Mouse (Mus musculus): ENCODE measurements at regions not wholly inside any gene's neighbourhood (a gene's known extent, or its start where the extent isn't known, plus 50 kb on each side); places are given as distances from the start of the nearest gene placed in this dataset.

- no peaks in the 10 kb centered on the region for H3K27me3 ChIP-seq (replicated peaks)
- no peak overlapping the region for H3K9ac ChIP-seq
- no peaks in the 10 kb centered on the region for H3K36me3 ChIP-seq (replicated peaks)
- ATAC-seq (replicated peaks), result no peak
- no peak overlapping the region for H3K4me2 ChIP-seq
- no peak overlapping the region for H3K4me3 ChIP-seq
- H3K27ac ChIP-seq, result no peak overlapping the region
- 83% methylated on average over 6 of the region's 6 CpGs for WGBS
- H3K4me1 ChIP-seq, result no peaks in the 10 kb centered on the region
- no peaks in the 10 kb centered on the region for H3K9me3 ChIP-seq
Observed at GRCm38 (mm10) chr8:10831277-10831676, 177.0 kb downstream of the Irs2 start.

DNA sequence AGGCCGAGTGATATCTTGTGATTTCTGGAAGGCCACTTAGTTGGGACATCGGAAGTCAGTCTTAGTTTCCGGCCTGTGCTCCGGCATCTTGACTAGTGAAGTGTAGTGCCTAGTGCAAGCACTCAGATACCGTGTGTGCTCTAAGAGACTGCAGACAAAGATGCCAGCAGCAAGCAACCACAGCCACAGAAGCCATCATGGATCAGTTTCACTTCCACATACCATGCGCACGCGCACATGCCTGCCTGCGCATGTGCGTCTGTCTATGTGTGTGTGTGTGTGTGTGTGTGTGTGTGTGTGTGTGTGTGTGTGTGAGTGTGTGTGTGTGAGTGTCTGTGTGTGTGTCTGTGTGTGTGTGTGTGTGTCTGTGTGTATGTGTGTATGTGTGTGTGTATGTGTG is 177.4 kb downstream of the Irs2 start:
- H3K9me3 ChIP-seq, result no peaks in the 10 kb centered on the region
- H3K4me3 ChIP-seq, result no peak overlapping the region
- no peak overlapping the region for H3K4me2 ChIP-seq
- no peak for ATAC-seq (replicated peaks)
- no peak overlapping the region for H3K9ac ChIP-seq
- H3K27ac ChIP-seq, result no peak overlapping the region
- WGBS, result 96% methylated on average over 10 of the region's 10 CpGs
- no peaks in the 10 kb centered on the region for H3K36me3 ChIP-seq (replicated peaks)
- no peaks in the 10 kb centered on the region for H3K4me1 ChIP-seq
- no peaks in the 10 kb centered on the region for H3K27me3 ChIP-seq (replicated peaks)

DNA sequence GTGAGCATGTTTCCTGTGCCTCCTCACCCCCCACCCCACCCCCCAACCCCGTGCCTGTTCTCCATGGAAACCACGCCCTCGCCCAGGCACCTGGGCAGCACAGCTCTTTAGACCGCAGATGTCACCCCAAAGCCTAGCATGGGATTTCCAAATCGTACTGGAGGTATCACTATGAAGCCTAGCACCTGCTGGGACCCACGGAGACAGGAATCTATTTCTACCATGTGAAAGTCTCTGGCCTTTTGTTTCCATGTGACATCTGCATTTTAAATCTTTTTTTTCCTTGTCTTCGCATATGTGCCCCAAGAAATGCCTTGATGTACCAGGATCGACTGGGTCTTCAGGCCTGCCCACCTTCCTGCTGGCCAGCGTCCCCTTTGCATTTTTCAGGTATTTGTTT is 179.7 kb downstream of the Irs2 start:
- 46% methylated on average over 9 of the region's 9 CpGs for WGBS
- Histone ChIP-seq H3K9me3 (no peaks in the 10 kb centered on the region), H3K36me3 (replicated peaks) (no peaks in the 10 kb centered on the region), H3K4me3 (no peak overlapping the region), H3K4me1 (no peaks in the 10 kb centered on the region), H3K27ac (no peak overlapping the region), H3K4me2 (no peak overlapping the region), H3K9ac (no peak overlapping the region), H3K27me3 (replicated peaks) (no peaks in the 10 kb centered on the region)
- no peak for ATAC-seq (replicated peaks)

DNA sequence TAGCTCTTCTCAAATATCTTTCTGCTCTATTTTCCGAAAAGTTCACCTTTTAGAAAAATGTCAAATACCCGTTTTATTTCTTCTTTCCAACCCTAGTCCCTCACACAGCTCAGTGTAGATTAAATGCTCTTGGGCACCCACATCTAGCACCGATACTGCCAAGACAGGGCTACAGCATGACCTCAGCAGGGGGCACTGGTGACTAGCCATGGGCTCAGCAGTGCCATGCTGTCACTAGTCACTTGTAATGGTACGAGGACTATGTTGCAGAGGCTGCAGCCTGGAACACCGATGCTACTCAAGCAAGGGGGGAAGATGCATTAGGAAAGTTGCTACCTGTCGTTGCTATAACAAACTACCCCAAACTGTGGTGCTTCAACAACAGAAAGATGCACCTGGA is 180.7 kb downstream of the Irs2 start:
- no peak overlapping the region for H3K27ac ChIP-seq
- H3K4me3 ChIP-seq, result no peak overlapping the region
- no peaks in the 10 kb centered on the region for H3K9me3 ChIP-seq
- no peak overlapping the region for H3K9ac ChIP-seq
- H3K27me3 ChIP-seq (replicated peaks), result no peaks in the 10 kb centered on the region
- no peak for ATAC-seq (replicated peaks)
- H3K4me1 ChIP-seq, result no peaks in the 10 kb centered on the region
- no peak overlapping the region for H3K4me2 ChIP-seq
- no peaks in the 10 kb centered on the region for H3K36me3 ChIP-seq (replicated peaks)
- 84% methylated on average over 6 of the region's 6 CpGs for WGBS

DNA sequence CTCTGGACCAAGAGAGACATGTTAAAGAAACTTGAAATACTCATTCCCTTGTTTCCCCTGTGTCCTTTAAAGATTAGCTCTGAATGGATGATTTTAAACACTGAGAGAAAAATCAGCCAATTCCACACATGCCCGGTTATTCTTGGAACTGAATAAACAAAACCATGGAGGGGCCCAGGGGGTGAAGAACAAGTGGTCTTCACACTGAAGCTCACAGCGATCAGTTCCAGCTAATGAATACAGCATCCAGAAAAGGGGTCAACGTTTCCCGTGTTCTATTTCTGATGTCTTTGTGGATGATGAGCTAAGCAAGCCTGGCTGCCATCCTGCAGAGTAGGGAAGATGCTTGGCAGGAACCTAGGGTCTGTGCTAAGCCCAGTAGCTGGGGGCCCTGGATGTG is 182.3 kb downstream of the Irs2 start:
- no peak for ATAC-seq (replicated peaks)
- 38% methylated on average over 4 of the region's 4 CpGs for WGBS
- no peaks in the 10 kb centered on the region for H3K27me3 ChIP-seq (replicated peaks)

GRCm38 (mm10) chr8:10825192-10825926 is 182.9 kb downstream of the Irs2 start:
- H3K4me3 ChIP-seq, result no peak overlapping the region
- WGBS, result 80% methylated on average over 10 of the region's 10 CpGs
- H3K27ac ChIP-seq, result no peak overlapping the region
- no peaks in the 10 kb centered on the region for H3K4me1 ChIP-seq
- H3K27me3 ChIP-seq (replicated peaks), result no peaks in the 10 kb centered on the region
- ATAC-seq (replicated peaks), result no peak
- H3K36me3 ChIP-seq (replicated peaks), result no peaks in the 10 kb centered on the region
- no peak overlapping the region for H3K9ac ChIP-seq
- no peaks in the 10 kb centered on the region for H3K9me3 ChIP-seq
- H3K4me2 ChIP-seq, result no peak overlapping the region

More for the DNA sequence above, 182.3 kb downstream of the Irs2 start:
- Histone ChIP-seq H3K4me2 (no peak overlapping the region), H3K9ac (no peak overlapping the region), H3K4me3 (no peak overlapping the region), H3K4me1 (no peaks in the 10 kb centered on the region), H3K27ac (no peak overlapping the region), H3K9me3 (no peaks in the 10 kb centered on the region), H3K36me3 (replicated peaks) (no peaks in the 10 kb centered on the region)

GRCm38 (mm10) chr8:10821901-10822300 is 186.4 kb downstream of the Irs2 start:
- WGBS, result 81% methylated on average over 2 of the region's 2 CpGs
- no peak overlapping the region for H3K4me3 ChIP-seq
- H3K36me3 ChIP-seq (replicated peaks), result no peaks in the 10 kb centered on the region
- no peaks in the 10 kb centered on the region for H3K4me1 ChIP-seq
- ATAC-seq (replicated peaks), result no peak
- H3K27me3 ChIP-seq (replicated peaks), result no peaks in the 10 kb centered on the region
- H3K4me2 ChIP-seq, result no peak overlapping the region
- H3K9ac ChIP-seq, result no peak overlapping the region
- H3K9me3 ChIP-seq, result no peaks in the 10 kb centered on the region
- no peak overlapping the region for H3K27ac ChIP-seq

DNA sequence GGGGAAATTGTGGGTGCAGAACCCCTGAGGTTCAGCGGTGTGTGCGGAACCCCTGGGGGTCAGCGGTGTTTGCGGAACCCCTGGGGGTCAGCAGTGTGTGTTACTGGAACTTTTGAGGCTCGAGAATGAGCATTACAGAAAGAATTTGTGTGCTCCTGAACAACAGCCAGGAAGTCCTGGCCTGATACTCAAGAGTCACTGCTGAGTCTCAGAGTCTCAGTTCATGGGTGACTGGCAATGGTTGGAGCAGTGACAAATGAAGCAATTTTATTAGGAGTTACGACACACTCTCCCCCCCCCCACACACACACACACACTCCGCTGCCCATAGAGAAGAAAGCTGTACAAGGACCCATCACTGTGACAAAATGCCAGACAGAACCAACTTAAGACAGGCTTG is 193.8 kb downstream of the Irs2 start:
- Histone ChIP-seq H3K4me3 (no peak overlapping the region), H3K4me1 (peaks cover 15% of the 10 kb centered on the region), H3K27ac (no peak overlapping the region), H3K36me3 (replicated peaks) (no peaks in the 10 kb centered on the region), H3K9ac (no peak overlapping the region), H3K4me2 (no peak overlapping the region), H3K27me3 (replicated peaks) (no peaks in the 10 kb centered on the region), H3K9me3 (no peaks in the 10 kb centered on the region)
- no peak for ATAC-seq (replicated peaks)
- 88% methylated on average over 7 of the region's 7 CpGs for WGBS

DNA sequence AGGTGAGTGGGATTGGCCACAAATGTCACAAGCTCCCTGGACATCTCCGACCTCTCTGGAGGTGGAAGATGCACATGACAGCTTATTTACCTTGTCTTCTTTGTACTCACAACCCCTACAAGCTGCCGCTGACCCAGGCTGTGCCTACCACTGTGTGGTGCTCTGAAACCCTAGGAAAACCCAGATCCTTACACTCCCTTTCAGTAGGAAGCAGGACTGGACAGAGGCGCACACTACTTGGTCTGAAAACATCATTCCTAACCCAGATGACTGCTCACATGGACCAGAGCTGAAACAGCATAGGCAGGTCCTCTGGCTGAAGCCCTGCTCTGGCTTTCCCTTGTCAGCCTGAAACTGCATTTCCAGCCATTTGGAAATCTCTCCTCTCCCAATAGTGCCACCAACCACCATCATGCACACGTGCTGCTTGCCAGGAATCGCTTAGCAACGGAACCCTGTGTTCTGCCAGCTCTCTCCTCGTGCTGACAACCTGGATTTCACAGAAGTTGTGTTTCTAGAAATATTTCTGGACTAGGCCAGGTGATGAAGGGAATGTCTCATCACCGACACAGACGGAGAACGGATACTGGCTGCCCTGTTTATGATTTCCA is 196.1 kb downstream of the Irs2 start:
- 56% methylated on average over 10 of the region's 10 CpGs for WGBS
- peak overlapping the region; percentile 27 for H3K27ac ChIP-seq
- no peak overlapping the region for H3K4me3 ChIP-seq
- H3K36me3 ChIP-seq (replicated peaks), result no peaks in the 10 kb centered on the region
- peak; percentile 80 for ATAC-seq (replicated peaks)
- no peak overlapping the region for H3K9ac ChIP-seq
- H3K9me3 ChIP-seq, result no peaks in the 10 kb centered on the region
- H3K27me3 ChIP-seq (replicated peaks), result no peaks in the 10 kb centered on the region
- H3K4me2 ChIP-seq, result no peak overlapping the region
- H3K4me1 ChIP-seq, result peaks cover 15% of the 10 kb centered on the region

DNA sequence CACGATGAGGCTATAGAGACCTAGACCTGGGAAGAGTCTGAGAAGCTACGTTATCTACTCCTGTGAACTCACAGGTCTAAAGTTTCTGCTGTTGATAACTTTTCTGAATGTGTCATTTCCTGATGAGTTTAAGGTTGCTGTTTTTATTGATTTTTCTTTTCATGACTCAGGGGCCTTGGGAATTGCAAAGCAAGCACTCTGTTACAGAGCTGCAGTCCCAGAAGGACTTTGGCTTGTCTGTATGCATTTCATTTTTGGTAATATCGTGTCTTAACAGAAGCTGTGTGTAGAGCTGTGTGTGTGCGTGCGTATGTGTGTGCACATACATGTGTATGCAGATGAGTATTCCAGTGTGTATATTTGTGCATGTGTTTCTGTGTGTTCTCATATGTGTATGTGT is 201.2 kb downstream of the Irs2 start:
- Histone ChIP-seq H3K27ac (no peak overlapping the region), H3K36me3 (replicated peaks) (no peaks in the 10 kb centered on the region), H3K9ac (no peak overlapping the region), H3K9me3 (no peaks in the 10 kb centered on the region), H3K27me3 (replicated peaks) (no peaks in the 10 kb centered on the region), H3K4me3 (no peak overlapping the region), H3K4me2 (no peak overlapping the region), H3K4me1 (peaks cover 24% of the 10 kb centered on the region)
- WGBS, result 91% methylated on average over 5 of the region's 5 CpGs
- ATAC-seq (replicated peaks), result no peak

DNA sequence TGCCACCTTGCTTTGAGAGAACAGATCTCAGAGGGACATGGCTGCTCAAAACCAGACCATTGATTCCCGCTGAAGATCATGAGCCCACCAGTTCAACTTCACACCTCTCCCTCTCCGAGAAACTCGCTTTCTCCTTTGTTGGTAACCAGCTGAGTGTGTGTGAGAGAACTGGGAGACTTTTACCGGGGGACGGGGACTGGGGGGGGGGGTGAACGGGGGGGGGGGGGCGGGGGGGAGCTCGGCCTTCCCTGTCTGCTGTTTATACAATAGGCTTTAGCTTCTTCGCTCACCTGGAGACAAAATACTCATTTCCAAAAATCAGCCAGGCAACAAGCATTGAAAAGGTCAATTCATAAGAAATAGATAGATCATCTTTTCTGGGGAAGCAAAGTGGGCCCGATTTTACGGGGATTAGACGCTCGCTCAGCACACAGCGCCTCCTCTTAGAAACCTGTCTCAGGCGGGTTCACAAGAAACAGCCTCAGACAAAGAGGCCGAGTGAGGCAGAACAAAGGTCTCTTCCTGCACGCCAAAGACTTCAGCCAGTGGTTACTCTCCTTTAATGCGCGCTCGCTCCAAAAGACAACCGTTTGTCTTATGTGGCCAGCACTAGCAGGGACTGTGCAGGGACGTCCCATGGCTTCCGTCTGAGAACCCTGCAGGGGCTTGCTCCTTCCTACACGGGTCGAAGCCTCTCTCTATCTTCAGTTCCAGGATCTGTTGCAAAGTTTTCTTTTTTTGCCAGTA is 202.7 kb downstream of the Irs2 start:
- no peaks in the 10 kb centered on the region for H3K9me3 ChIP-seq
- no peak overlapping the region for H3K4me3 ChIP-seq
- WGBS, result 3% methylated on average over 24 of the region's 25 CpGs
- H3K9ac ChIP-seq, result no peak overlapping the region
- no peak overlapping the region; the same call in 1 of the 2 replicates for H3K27ac ChIP-seq
- peak overlapping the region; percentile 21 for H3K4me2 ChIP-seq
- no peaks in the 10 kb centered on the region for H3K36me3 ChIP-seq (replicated peaks)
- H3K4me1 ChIP-seq, result peaks cover 18% of the 10 kb centered on the region
- no peaks in the 10 kb centered on the region for H3K27me3 ChIP-seq (replicated peaks)
- ATAC-seq (replicated peaks), result peak; percentile 45; the same call in 1 of the 2 replicates

DNA sequence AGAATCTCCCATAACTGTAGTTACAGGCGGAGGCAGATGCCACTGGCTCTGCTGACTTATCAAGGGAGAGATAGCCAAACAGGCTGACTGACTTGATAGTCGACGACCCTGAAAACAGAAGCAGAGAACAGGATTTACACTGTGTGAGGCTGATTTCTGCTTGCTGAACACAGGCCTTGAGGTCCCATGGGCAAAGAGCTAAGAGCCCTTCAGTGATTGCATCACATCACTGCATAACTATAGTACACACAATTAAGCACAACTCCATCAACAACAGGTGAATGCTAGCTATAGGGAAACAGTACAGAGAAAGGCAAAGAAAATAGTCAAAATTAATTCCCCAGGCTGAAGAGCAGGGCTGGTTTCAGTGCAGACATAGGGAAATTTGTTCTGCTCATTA is 203.3 kb downstream of the Irs2 start:
- WGBS, result 29% methylated on average over 3 of the region's 3 CpGs
- H3K36me3 ChIP-seq (replicated peaks), result no peaks in the 10 kb centered on the region
- H3K27me3 ChIP-seq (replicated peaks), result no peaks in the 10 kb centered on the region
- H3K9ac ChIP-seq, result no peak overlapping the region
- H3K4me3 ChIP-seq, result no peak overlapping the region
- no peak overlapping the region for H3K27ac ChIP-seq
- no peaks in the 10 kb centered on the region for H3K9me3 ChIP-seq
- no peak overlapping the region for H3K4me2 ChIP-seq
- H3K4me1 ChIP-seq, result peaks cover 18% of the 10 kb centered on the region
- no peak for ATAC-seq (replicated peaks)

Data from midbrain, embryonic 15.5 days (tissue).